In the genomic region with DNA sequence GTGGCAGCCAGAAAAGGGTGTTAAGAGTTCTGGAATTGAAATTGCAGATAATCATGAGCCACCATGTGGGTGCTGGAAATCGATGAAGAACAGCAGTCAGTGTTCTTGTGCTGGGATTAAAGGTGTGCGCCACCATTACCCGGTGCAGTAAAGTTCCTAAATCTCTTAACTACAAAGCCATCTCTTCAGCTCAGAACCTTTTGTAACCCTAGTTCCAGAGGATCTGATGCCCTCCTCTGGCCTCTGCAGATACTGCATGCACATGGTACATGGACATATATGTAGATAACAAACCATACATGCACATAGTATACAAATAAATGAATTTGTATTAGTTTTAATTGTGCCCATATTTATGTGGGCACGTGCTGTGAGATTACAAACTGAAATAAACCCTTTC, we compare ENCODE assay signal across 10 mouse cellular contexts. TPM values are rescaled to one million over a fixed set of nuclear protein-coding genes. Genes with fewer than 3 reads are reported as not detected.
A peak's percentile ranks its signal among the peaks of the same experiment; 100 is the strongest.
DNase-seq lines count a peak whose midpoint lies in the region; ATAC-seq lines count a peak whose summit lies in the region.
"Had no signal": no experiment of that assay in that cellular context is flagged by ENCODE, and none has a peak within 500 bp of the region (broad histone marks: within the 10 kb centered on the region; RNA-seq: fewer than 3 reads in every experiment).

No protein-coding gene starts in this region.

- peak; percentile 88 for ATAC-seq in megakaryocyte-erythroid progenitor cell, adult 5-6 weeks (replicated peaks; ENCODE audit: low FRiP score, low TSS enrichment, poor library complexity, severe bottlenecking)
- ATAC-seq: Patski had no signal

- 94% methylated on average over 4 of the region's 4 CpGs for WGBS in midbrain, embryonic 10.5 days
- WGBS in forebrain, embryonic 10.5 days = 92% methylated on average over 4 of the region's 4 CpGs

- H3K4me1 ChIP-seq in midbrain, embryonic 10.5 days = peaks cover 5% of the 10 kb centered on the region
- H3K4me1 ChIP-seq in forebrain, embryonic 10.5 days = peaks cover 4% of the 10 kb centered on the region

- DNase-seq in embryo, embryonic 10 days (ENCODE audit: low spot score) = peak; percentile 14
- no peak for DNase-seq in embryo, embryonic 9.5 days (ENCODE audit: extremely low spot score)
- DNase-seq in A20 (ENCODE audit: low read depth, low spot score) = peak; percentile 57
- DNase-seq in embryo, embryonic 10.5 days (ENCODE audit: low spot score) = peak; percentile 15
- no peak for DNase-seq in midbrain, embryonic 10.5 days (ENCODE audit: low spot score)
- DNase-seq in forebrain, embryonic 10.5 days (ENCODE audit: extremely low spot score, low spot score) = no peak
- no peak for DNase-seq in testis, postnatal 10 days (ENCODE audit: low spot score)

- no peak overlapping the region for H3K4me3 ChIP-seq in midbrain, embryonic 10.5 days
- no peak overlapping the region for H3K4me3 ChIP-seq in forebrain, embryonic 10.5 days
- H3K4me3 ChIP-seq: megakaryocyte, embryonic 14.5 days had no signal

- no peaks in the 10 kb centered on the region; the same call in 1 of the 2 replicates for H3K9me3 ChIP-seq in midbrain, embryonic 10.5 days (replicated peaks)
- H3K9me3 ChIP-seq in forebrain, embryonic 10.5 days = peaks cover 2% of the 10 kb centered on the region; the same call in 1 of the 2 replicates
- H3K9me3 ChIP-seq: megakaryocyte, embryonic 14.5 days had no signal

- H3K27me3 ChIP-seq in midbrain, embryonic 10.5 days (ENCODE audit: low read depth, poor library complexity, severe bottlenecking) = no peaks in the 10 kb centered on the region
- H3K27me3 ChIP-seq in forebrain, embryonic 10.5 days (ENCODE audit: poor library complexity, severe bottlenecking) = no peaks in the 10 kb centered on the region
- H3K27me3 ChIP-seq: megakaryocyte, embryonic 14.5 days; Patski had no signal

- H3K36me3 ChIP-seq in midbrain, embryonic 10.5 days = peaks cover 97% of the 10 kb centered on the region
- peaks cover 92% of the 10 kb centered on the region for H3K36me3 ChIP-seq in forebrain, embryonic 10.5 days (replicated peaks)

- H3K27ac ChIP-seq in midbrain, embryonic 10.5 days (replicated peaks) = no peak overlapping the region
- no peak overlapping the region for H3K27ac ChIP-seq in forebrain, embryonic 10.5 days

RNA-seq across cellular contexts. Expression of a gene that starts 8.5 kb away (rescaled TPM):
- 21.5 and 29.3 TPM in 2 replicates for total RNA-seq in megakaryocyte-erythroid progenitor cell, adult 5-6 weeks (2014; fragmentation: Nextera tagmentation)
- total RNA-seq in megakaryocyte-erythroid progenitor cell, adult 5-6 weeks (2017) = 21.6 and 33.5 TPM in 2 replicates
- 69.2 and 71.6 TPM in 2 replicates for polyA plus RNA-seq in midbrain, embryonic 10.5 days (2016; fragmentation: Nextera tagmentation; extraction: Ambion mirVana)
- polyA plus RNA-seq in forebrain, embryonic 10.5 days (2016; fragmentation: Nextera tagmentation; extraction: Ambion mirVana) = 72.9 and 73.4 TPM in 2 replicates

RNA-seq across cellular contexts. Expression of a gene that starts 29.2 kb away (rescaled TPM):
- 0.42 TPM in 1 of 2 replicates, not detected in the other for total RNA-seq in megakaryocyte-erythroid progenitor cell, adult 5-6 weeks (2014; fragmentation: Nextera tagmentation)
- not detected in 2 replicates for total RNA-seq in megakaryocyte-erythroid progenitor cell, adult 5-6 weeks (2017)
- polyA plus RNA-seq in midbrain, embryonic 10.5 days (2016; fragmentation: Nextera tagmentation; extraction: Ambion mirVana) = 2.6 and 3.5 TPM in 2 replicates
- 1.3 and 2.8 TPM in 2 replicates for polyA plus RNA-seq in forebrain, embryonic 10.5 days (2016; fragmentation: Nextera tagmentation; extraction: Ambion mirVana)

RNA-seq across cellular contexts. Expression of a gene that starts 48.2 kb away (rescaled TPM):
- total RNA-seq in megakaryocyte-erythroid progenitor cell, adult 5-6 weeks (2014; fragmentation: Nextera tagmentation) = 71.8 and 72.1 TPM in 2 replicates
- total RNA-seq in megakaryocyte-erythroid progenitor cell, adult 5-6 weeks (2017) = 50.4 and 55.4 TPM in 2 replicates
- 87.3 and 101 TPM in 2 replicates for polyA plus RNA-seq in midbrain, embryonic 10.5 days (2016; fragmentation: Nextera tagmentation; extraction: Ambion mirVana)
- 78.1 and 92.3 TPM in 2 replicates for polyA plus RNA-seq in forebrain, embryonic 10.5 days (2016; fragmentation: Nextera tagmentation; extraction: Ambion mirVana)

RNA-seq across cellular contexts. Expression of a gene that starts 54.1 kb away (rescaled TPM):
- total RNA-seq in megakaryocyte-erythroid progenitor cell, adult 5-6 weeks (2014; fragmentation: Nextera tagmentation) = 53.5 and 71.9 TPM in 2 replicates
- total RNA-seq in megakaryocyte-erythroid progenitor cell, adult 5-6 weeks (2017) = 21.9 and 44.8 TPM in 2 replicates
- polyA plus RNA-seq in midbrain, embryonic 10.5 days (2016; fragmentation: Nextera tagmentation; extraction: Ambion mirVana) = 34.3 and 43.9 TPM in 2 replicates
- polyA plus RNA-seq in forebrain, embryonic 10.5 days (2016; fragmentation: Nextera tagmentation; extraction: Ambion mirVana) = 38.6 and 39.2 TPM in 2 replicates

RNA-seq across cellular contexts. Expression of a gene that starts 54.5 kb away (rescaled TPM):
- total RNA-seq in megakaryocyte-erythroid progenitor cell, adult 5-6 weeks (2014; fragmentation: Nextera tagmentation) = 17.1 and 19.0 TPM in 2 replicates
- 17.3 and 18.3 TPM in 2 replicates for total RNA-seq in megakaryocyte-erythroid progenitor cell, adult 5-6 weeks (2017)
- 11.3 and 13.7 TPM in 2 replicates for polyA plus RNA-seq in midbrain, embryonic 10.5 days (2016; fragmentation: Nextera tagmentation; extraction: Ambion mirVana)
- 11.5 and 12.0 TPM in 2 replicates for polyA plus RNA-seq in forebrain, embryonic 10.5 days (2016; fragmentation: Nextera tagmentation; extraction: Ambion mirVana)

Comparison
In these comparisons a context has a peak if more than half of its experiments do, and no peak if none do; other contexts are left out.
1. DNase-seq: peak in embryo, embryonic 10 days (single experiment), A20 (single experiment) and embryo, embryonic 10.5 days (single experiment); none in embryo, embryonic 9.5 days (single experiment), midbrain, embryonic 10.5 days (single experiment), forebrain, embryonic 10.5 days (single experiment) and testis, postnatal 10 days (single experiment).